Mouse (Mus musculus): ENCODE measurements around the gene Best3. TPM values are rescaled to one million over a fixed set of nuclear protein-coding genes. Genes with fewer than 3 reads are reported as not detected.

Gene Best3
- polyA plus RNA-seq, 1 experiment from 2014 or later, result 0.23 TPM

- peak within 1 kb of the TSS; percentile 45 for H3K9ac ChIP-seq (ENCODE audit: low read length)
- no peak within 1 kb of the TSS for H3K27ac ChIP-seq (replicated peaks; ENCODE audit: low read depth, low read length)
- H3K4me2 ChIP-seq (ENCODE audit: low read depth, severe bottlenecking), result peak within 1 kb of the TSS; percentile 16
- H3K4me3 ChIP-seq (ENCODE audit: low read depth, low read length), result no peak within 1 kb of the TSS
- no peaks in the 10 kb centered on the region for H3K27me3 ChIP-seq (ENCODE audit: control insufficient read depth, insufficient read depth, low read length)
- H3K9me3 ChIP-seq (ENCODE audit: control insufficient read depth, low read length), result no peaks in the 10 kb centered on the region
- DNase-seq (ENCODE audit: low spot score), result peak; percentile 58
- 0 out of 2 replicates have a peak, but pooled peaks have one; percentile 41 for ATAC-seq (ENCODE audit: insufficient number of reproducible peaks, low FRiP score, low TSS enrichment, low read depth)
- WGBS, result 32% methylated on average over 40 of the region's 40 CpGs
- no peaks in the 10 kb centered on the region for H3K36me3 ChIP-seq (ENCODE audit: control insufficient read depth, insufficient read depth, low read length)
- H3K4me1 ChIP-seq (ENCODE audit: control insufficient read depth, insufficient read depth, low read length), result peaks cover 15% of the 10 kb centered on the region; the same call in 1 of the 2 replicates
Measured at GRCm38 (mm10) chr10:117045175-117046056, 59.3 kb downstream of the Best3 start, which contains the start of gene Lrrc10. Lrrc10 (plus strand) TSS chr10:117045341.

GRCm38 (mm10) chr10:117049253-117049652 lies 63.1 kb downstream of the Best3 start:
- 82% methylated on average over 4 of the region's 4 CpGs for WGBS
- H3K36me3 ChIP-seq (ENCODE audit: control insufficient read depth, insufficient read depth, low read length), result peaks cover 14% of the 10 kb centered on the region
- H3K4me2 ChIP-seq (ENCODE audit: low read depth, severe bottlenecking), result no peak overlapping the region
- DNase-seq (ENCODE audit: low spot score) (no peak), ATAC-seq (ENCODE audit: insufficient number of reproducible peaks, low FRiP score, low TSS enrichment, low read depth) (no peak)
- no peaks in the 10 kb centered on the region for H3K9me3 ChIP-seq (ENCODE audit: control insufficient read depth, low read length)
- no peak overlapping the region for H3K9ac ChIP-seq (ENCODE audit: low read length)
- H3K27me3 ChIP-seq (ENCODE audit: control insufficient read depth, insufficient read depth, low read length), result no peaks in the 10 kb centered on the region
- peaks cover 15% of the 10 kb centered on the region; the same call in 1 of the 2 replicates for H3K4me1 ChIP-seq (ENCODE audit: control insufficient read depth, insufficient read depth, low read length)
- no peak overlapping the region for H3K27ac ChIP-seq (replicated peaks; ENCODE audit: low read depth, low read length)
- no peak overlapping the region for H3K4me3 ChIP-seq (ENCODE audit: low read depth, low read length)

- Histone ChIP-seq H3K27me3 (ENCODE audit: control insufficient read depth, insufficient read depth, low read length) (no peaks in the 10 kb centered on the region), H3K9ac (ENCODE audit: low read length) (no peak overlapping the region), H3K4me2 (ENCODE audit: low read depth, severe bottlenecking) (no peak overlapping the region), H3K27ac (replicated peaks; ENCODE audit: low read depth, low read length) (no peak overlapping the region), H3K4me1 (ENCODE audit: control insufficient read depth, insufficient read depth, low read length) (peaks cover 15% of the 10 kb centered on the region; the same call in 1 of the 2 replicates), H3K36me3 (ENCODE audit: control insufficient read depth, insufficient read depth, low read length) (peaks cover 20% of the 10 kb centered on the region), H3K9me3 (ENCODE audit: control insufficient read depth, low read length) (no peaks in the 10 kb centered on the region), H3K4me3 (ENCODE audit: low read depth, low read length) (no peak overlapping the region)
- WGBS, result 71% methylated on average over 4 of the region's 4 CpGs
- ATAC-seq (ENCODE audit: insufficient number of reproducible peaks, low FRiP score, low TSS enrichment, low read depth) (no peak), DNase-seq (ENCODE audit: low spot score) (no peak)
Measured at GRCm38 (mm10) chr10:117049961-117050597, 64.0 kb downstream of the Best3 start.

- no peak for ATAC-seq (ENCODE audit: insufficient number of reproducible peaks, low FRiP score, low TSS enrichment, low read depth)
- Histone ChIP-seq H3K27ac (replicated peaks; ENCODE audit: low read depth, low read length) (no peak overlapping the region), H3K4me1 (ENCODE audit: control insufficient read depth, insufficient read depth, low read length) (no peaks in the 10 kb centered on the region), H3K4me2 (ENCODE audit: low read depth, severe bottlenecking) (no peak overlapping the region), H3K9me3 (ENCODE audit: control insufficient read depth, low read length) (no peaks in the 10 kb centered on the region), H3K9ac (ENCODE audit: low read length) (no peak overlapping the region), H3K27me3 (ENCODE audit: control insufficient read depth, insufficient read depth, low read length) (no peaks in the 10 kb centered on the region), H3K4me3 (ENCODE audit: low read depth, low read length) (no peak overlapping the region), H3K36me3 (ENCODE audit: control insufficient read depth, insufficient read depth, low read length) (peaks cover 58% of the 10 kb centered on the region)
- WGBS, result 90% methylated on average over 4 of the region's 4 CpGs
- no peak for DNase-seq (ENCODE audit: low spot score)
Measured at GRCm38 (mm10) chr10:117055668-117056067, 69.6 kb downstream of the Best3 start.

GRCm38 (mm10) chr10:117062894-117063253 lies 76.8 kb downstream of the Best3 start:
- WGBS, result 4% methylated on average over 15 of the region's 15 CpGs
- H3K36me3 ChIP-seq (ENCODE audit: control insufficient read depth, insufficient read depth, low read length), result peaks cover 26% of the 10 kb centered on the region
- H3K9ac ChIP-seq (ENCODE audit: low read length), result peak overlapping the region; percentile 89
- no peaks in the 10 kb centered on the region for H3K27me3 ChIP-seq (ENCODE audit: control insufficient read depth, insufficient read depth, low read length)
- H3K4me1 ChIP-seq (ENCODE audit: control insufficient read depth, insufficient read depth, low read length), result no peaks in the 10 kb centered on the region
- H3K4me3 ChIP-seq (ENCODE audit: low read depth, low read length), result peak overlapping the region; percentile 98
- no peak overlapping the region for H3K27ac ChIP-seq (replicated peaks; ENCODE audit: low read depth, low read length)
- H3K9me3 ChIP-seq (ENCODE audit: control insufficient read depth, low read length), result no peaks in the 10 kb centered on the region
- DNase-seq (ENCODE audit: low spot score), result no peak
- H3K4me2 ChIP-seq (ENCODE audit: low read depth, severe bottlenecking), result peak overlapping the region; percentile 77
- no peak for ATAC-seq (ENCODE audit: insufficient number of reproducible peaks, low FRiP score, low TSS enrichment, low read depth)

GRCm38 (mm10) chr10:117063254-117064021 lies 77.3 kb downstream of the Best3 start, which contains the start of gene Cct2:
Cct2 (minus strand) TSS chr10:117063814.
- Histone ChIP-seq H3K27me3 (ENCODE audit: control insufficient read depth, insufficient read depth, low read length) (no peaks in the 10 kb centered on the region), H3K4me1 (ENCODE audit: control insufficient read depth, insufficient read depth, low read length) (no peaks in the 10 kb centered on the region), H3K36me3 (ENCODE audit: control insufficient read depth, insufficient read depth, low read length) (peaks cover 21% of the 10 kb centered on the region), H3K4me2 (ENCODE audit: low read depth, severe bottlenecking) (peak within 1 kb of the TSS; percentile 77), H3K4me3 (ENCODE audit: low read depth, low read length) (peak within 1 kb of the TSS; percentile 98), H3K9ac (ENCODE audit: low read length) (peak within 1 kb of the TSS; percentile 89), H3K9me3 (ENCODE audit: control insufficient read depth, low read length) (no peaks in the 10 kb centered on the region), H3K27ac (replicated peaks; ENCODE audit: low read depth, low read length) (peak within 1 kb of the TSS; percentile 86)
- under 1% methylated on average over 67 of the region's 68 CpGs for WGBS
- ATAC-seq (ENCODE audit: insufficient number of reproducible peaks, low FRiP score, low TSS enrichment, low read depth) (peak; percentile 92), DNase-seq (ENCODE audit: low spot score) (peak; percentile 97)

GRCm38 (mm10) chr10:117064076-117064475 lies 78.0 kb downstream of the Best3 start:
- peak; percentile 37; the same call in 1 of the 2 replicates for ATAC-seq (ENCODE audit: insufficient number of reproducible peaks, low FRiP score, low TSS enrichment, low read depth)
- no peaks in the 10 kb centered on the region for H3K27me3 ChIP-seq (ENCODE audit: control insufficient read depth, insufficient read depth, low read length)
- peak overlapping the region; percentile 58; the same call in 1 of the 2 replicates for H3K9ac ChIP-seq (ENCODE audit: low read length)
- WGBS, result 11% methylated on average over 7 of the region's 7 CpGs
- no peak for DNase-seq (ENCODE audit: low spot score)
- no peak overlapping the region for H3K27ac ChIP-seq (replicated peaks; ENCODE audit: low read depth, low read length)
- peak overlapping the region; percentile 98; the same call in 1 of the 2 replicates for H3K4me3 ChIP-seq (ENCODE audit: low read depth, low read length)
- H3K9me3 ChIP-seq (ENCODE audit: control insufficient read depth, low read length), result no peaks in the 10 kb centered on the region
- H3K4me2 ChIP-seq (ENCODE audit: low read depth, severe bottlenecking), result peak overlapping the region; percentile 27; the same call in 1 of the 2 replicates
- H3K36me3 ChIP-seq (ENCODE audit: control insufficient read depth, insufficient read depth, low read length), result peaks cover 15% of the 10 kb centered on the region
- H3K4me1 ChIP-seq (ENCODE audit: control insufficient read depth, insufficient read depth, low read length), result no peaks in the 10 kb centered on the region

- no peak for DNase-seq (ENCODE audit: low spot score)
Measured at GRCm38 (mm10) chr10:117069109-117069508, 83.0 kb downstream of the Best3 start.

More at GRCm38 (mm10) chr10:117069109-117069508, 83.0 kb downstream of the Best3 start:
- ATAC-seq (ENCODE audit: insufficient number of reproducible peaks, low FRiP score, low TSS enrichment, low read depth), result no peak
- no peak overlapping the region for H3K4me3 ChIP-seq (ENCODE audit: low read depth, low read length)
- H3K4me2 ChIP-seq (ENCODE audit: low read depth, severe bottlenecking), result no peak overlapping the region
- H3K9me3 ChIP-seq (ENCODE audit: control insufficient read depth, low read length), result no peaks in the 10 kb centered on the region
- H3K9ac ChIP-seq (ENCODE audit: low read length), result no peak overlapping the region
- H3K27me3 ChIP-seq (ENCODE audit: control insufficient read depth, insufficient read depth, low read length), result no peaks in the 10 kb centered on the region
- H3K36me3 ChIP-seq (ENCODE audit: control insufficient read depth, insufficient read depth, low read length), result peaks cover 10% of the 10 kb centered on the region; the same call in 1 of the 2 replicates
- H3K27ac ChIP-seq (replicated peaks; ENCODE audit: low read depth, low read length), result no peak overlapping the region
- H3K4me1 ChIP-seq (ENCODE audit: control insufficient read depth, insufficient read depth, low read length), result no peaks in the 10 kb centered on the region
- 94% methylated on average over 3 of the region's 3 CpGs for WGBS

Data from limb, embryonic 11.5 days (tissue).